Mouse (Mus musculus) hindbrain, embryonic 12.5 days (tissue): Measurements from ENCODE around the gene Sema3d. TPM values are rescaled to one million over a fixed set of nuclear protein-coding genes. Genes with fewer than 3 reads are reported as not detected.

Source experiments
- ATAC-seq: fragments of 200-750 bp; cut with Nextera tagmentation; 2 replicates; pipeline ENCODE4 v1.8.0; 2017; ENCODE audit warnings: moderate TSS enrichment; ENCODE audit not compliant: low FRiP score
- H3K27ac ChIP-seq: fragments of 300-500 bp; sonication (generic); 2 replicates; pipeline ENCODE4 v1.5.1; 2016; ENCODE audit warnings: mild to moderate bottlenecking
- H3K27me3 ChIP-seq: fragments of 300-500 bp; sonication (generic); 2 replicates; pipeline ENCODE4 v1.6.1; 2016; ENCODE audit warnings: mild to moderate bottlenecking
- H3K36me3 ChIP-seq: fragments of 300-500 bp; sonication (generic); 2 replicates; pipeline ENCODE4 v1.6.1; 2016; ENCODE audit warnings: mild to moderate bottlenecking
- H3K4me1 ChIP-seq: fragments of 300-500 bp; sonication (generic); 2 replicates; pipeline ENCODE4 v1.6.1; 2016
- H3K4me2 ChIP-seq: fragments of 300-500 bp; sonication (generic); replicated peaks from 2 replicates; pipeline ENCODE4 v1.6.1; 2016; ENCODE audit warnings: mild to moderate bottlenecking
- H3K4me3 ChIP-seq: fragments of 300-500 bp; sonication (generic); 2 replicates; pipeline ENCODE4 v1.5.1; 2016; ENCODE audit warnings: mild to moderate bottlenecking
- H3K9ac ChIP-seq: fragments of 300-500 bp; sonication (generic); 2 replicates; pipeline ENCODE4 v1.6.1; 2016; ENCODE audit warnings: mild to moderate bottlenecking, moderate library complexity
- H3K9me3 ChIP-seq: fragments of 300-500 bp; sonication (generic); replicated peaks from 2 replicates; pipeline ENCODE4 v1.6.1; 2016; ENCODE audit warnings: mild to moderate bottlenecking
- WGBS: fragments of 180-500 bp; shearing (Covaris S2); methylation state at CpG from one replicate; pipeline ENCODE4 v1.1.7; 2016; 5-methylcytosine and 5-hydroxymethylcytosine counted together
- polyA plus RNA-seq: library from polyadenylated mRNA; unstranded; fragments of >200 nt; fragmentation: Nextera tagmentation; extraction: Ambion mirVana; gene quantifications from 2 replicates; pipeline ENCODE4 v1.2.1, GENCODE M21; 2016

Sema3d gene
- polyA plus RNA-seq, 1 experiment from 2014 or later, result 5.4 TPM

DNA sequence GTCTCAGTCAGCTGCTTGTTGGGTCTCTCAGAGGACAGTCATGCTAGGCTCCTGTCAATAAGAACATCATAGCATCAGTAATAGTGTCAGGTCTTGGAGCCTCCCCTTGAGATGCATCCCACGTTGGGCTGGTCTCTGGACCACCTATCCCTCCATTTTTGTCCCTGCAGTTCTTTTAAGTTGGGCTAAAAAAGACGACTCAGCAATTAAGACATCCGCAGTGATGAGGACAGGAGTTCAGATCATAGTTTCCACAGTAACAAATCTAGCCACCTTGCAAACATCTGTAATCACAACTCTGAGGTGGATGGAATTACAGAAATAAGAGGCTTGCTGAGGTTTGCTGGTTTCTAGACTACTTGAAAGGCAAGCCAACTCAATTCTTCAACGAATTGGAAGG is 67.9 kb downstream of the Sema3d start:
- 86% methylated on average over 4 of the region's 4 CpGs for WGBS
- no peak overlapping the region for H3K4me3 ChIP-seq
- H3K36me3 ChIP-seq, result no peaks in the 10 kb centered on the region
- no peak for ATAC-seq
- H3K27ac ChIP-seq, result no peak overlapping the region
- no peak overlapping the region for H3K9ac ChIP-seq
- no peak overlapping the region for H3K4me2 ChIP-seq
- H3K27me3 ChIP-seq, result no peaks in the 10 kb centered on the region
- H3K9me3 ChIP-seq, result no peaks in the 10 kb centered on the region
- no peaks in the 10 kb centered on the region for H3K4me1 ChIP-seq

DNA sequence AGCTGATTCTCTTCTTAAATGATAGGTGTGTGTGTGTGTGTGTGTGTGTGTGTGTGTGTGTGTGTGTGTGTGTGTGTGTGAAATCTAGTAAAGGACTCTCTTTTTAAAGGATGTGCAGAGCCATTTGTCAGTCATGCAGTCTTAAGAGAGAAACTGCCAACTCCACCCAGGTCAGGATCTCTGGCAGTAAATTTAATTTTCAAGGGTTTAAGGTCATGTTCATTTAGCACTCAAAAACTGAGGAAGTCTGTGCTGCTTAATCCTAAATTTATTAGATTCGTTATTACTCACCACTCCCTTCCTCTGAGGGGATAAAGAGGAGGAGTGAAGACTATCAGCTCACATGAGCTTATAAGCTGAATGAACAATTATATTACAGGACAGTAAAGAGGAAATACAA is 71.8 kb downstream of the Sema3d start:
- no peaks in the 10 kb centered on the region for H3K4me1 ChIP-seq
- WGBS, result 77% methylated on average over 1 of the region's 1 CpGs

DNA sequence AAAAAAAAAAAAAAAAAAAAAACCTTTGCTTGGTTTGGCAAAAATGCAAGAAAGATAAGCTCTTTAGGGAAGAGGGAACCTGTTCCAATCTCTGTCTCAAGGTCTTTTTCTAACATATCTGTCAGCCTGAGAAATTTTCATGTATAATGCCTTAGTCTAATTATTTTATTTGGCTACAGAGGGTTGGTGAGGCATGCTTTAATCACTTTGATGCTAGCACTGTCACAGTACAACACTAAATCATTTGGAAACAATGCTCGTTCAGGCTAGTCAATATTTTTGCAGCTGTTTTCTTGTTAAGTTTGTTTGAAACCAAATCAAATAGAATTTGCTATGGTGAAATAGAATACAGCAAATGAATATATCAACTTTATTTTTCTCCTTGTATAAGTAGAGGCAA is 74.3 kb downstream of the Sema3d start:
- H3K27me3 ChIP-seq, result no peaks in the 10 kb centered on the region
- H3K4me3 ChIP-seq, result no peak overlapping the region
- no peaks in the 10 kb centered on the region for H3K36me3 ChIP-seq
- WGBS, result 72% methylated on average over 1 of the region's 1 CpGs
- ATAC-seq, result no peak
- no peak overlapping the region for H3K27ac ChIP-seq
- no peak overlapping the region for H3K9ac ChIP-seq
- no peaks in the 10 kb centered on the region for H3K4me1 ChIP-seq
- H3K4me2 ChIP-seq, result no peak overlapping the region
- H3K9me3 ChIP-seq, result no peaks in the 10 kb centered on the region

More for the DNA sequence above, 71.8 kb downstream of the Sema3d start:
- Histone ChIP-seq H3K27ac (no peak overlapping the region), H3K27me3 (no peaks in the 10 kb centered on the region), H3K4me2 (no peak overlapping the region), H3K4me3 (no peak overlapping the region), H3K9me3 (no peaks in the 10 kb centered on the region), H3K36me3 (no peaks in the 10 kb centered on the region), H3K9ac (no peak overlapping the region)
- no peak for ATAC-seq

DNA sequence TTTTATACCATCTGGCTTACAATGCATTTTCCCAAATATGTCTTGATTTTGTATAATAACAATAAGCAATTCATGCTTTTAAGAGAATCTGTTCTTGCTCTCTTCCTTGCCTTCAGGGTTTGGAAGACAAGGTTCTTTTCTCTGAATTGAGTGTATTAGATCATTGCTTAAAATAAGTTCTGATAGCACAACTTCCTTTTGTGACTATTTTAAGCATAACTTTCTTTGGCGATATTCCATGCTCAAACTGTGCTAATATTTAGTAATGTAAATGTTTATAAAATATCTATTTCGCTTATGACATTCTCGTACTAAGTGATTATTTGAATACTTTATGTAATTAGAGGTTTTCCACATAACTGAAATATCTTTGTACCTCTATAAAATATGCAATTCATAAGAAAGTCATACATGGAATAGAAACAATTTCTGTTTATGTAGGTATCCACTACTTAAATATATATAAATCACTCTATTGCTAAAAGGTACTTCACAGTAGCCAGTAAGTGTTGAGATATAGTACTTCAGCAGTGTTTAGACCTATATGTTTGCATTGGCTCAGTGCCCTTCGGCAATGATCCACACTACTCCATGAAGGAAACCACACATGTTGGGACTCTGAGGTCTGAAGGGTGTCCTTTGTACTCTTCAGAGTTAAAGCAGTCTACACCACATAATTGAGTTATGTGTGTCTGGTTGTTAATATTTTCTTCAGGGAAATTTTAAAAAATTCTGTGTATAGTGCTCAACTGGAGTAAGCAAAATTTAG is 84.6 kb downstream of the Sema3d start:
- 87% methylated on average over 4 of the region's 4 CpGs for WGBS
- H3K9ac ChIP-seq, result no peak overlapping the region
- H3K36me3 ChIP-seq, result no peaks in the 10 kb centered on the region
- no peaks in the 10 kb centered on the region for H3K4me1 ChIP-seq
- H3K4me2 ChIP-seq, result no peak overlapping the region
- ATAC-seq, result no peak
- H3K9me3 ChIP-seq, result no peaks in the 10 kb centered on the region
- no peak overlapping the region for H3K27ac ChIP-seq
- no peak overlapping the region for H3K4me3 ChIP-seq
- no peaks in the 10 kb centered on the region for H3K27me3 ChIP-seq

DNA sequence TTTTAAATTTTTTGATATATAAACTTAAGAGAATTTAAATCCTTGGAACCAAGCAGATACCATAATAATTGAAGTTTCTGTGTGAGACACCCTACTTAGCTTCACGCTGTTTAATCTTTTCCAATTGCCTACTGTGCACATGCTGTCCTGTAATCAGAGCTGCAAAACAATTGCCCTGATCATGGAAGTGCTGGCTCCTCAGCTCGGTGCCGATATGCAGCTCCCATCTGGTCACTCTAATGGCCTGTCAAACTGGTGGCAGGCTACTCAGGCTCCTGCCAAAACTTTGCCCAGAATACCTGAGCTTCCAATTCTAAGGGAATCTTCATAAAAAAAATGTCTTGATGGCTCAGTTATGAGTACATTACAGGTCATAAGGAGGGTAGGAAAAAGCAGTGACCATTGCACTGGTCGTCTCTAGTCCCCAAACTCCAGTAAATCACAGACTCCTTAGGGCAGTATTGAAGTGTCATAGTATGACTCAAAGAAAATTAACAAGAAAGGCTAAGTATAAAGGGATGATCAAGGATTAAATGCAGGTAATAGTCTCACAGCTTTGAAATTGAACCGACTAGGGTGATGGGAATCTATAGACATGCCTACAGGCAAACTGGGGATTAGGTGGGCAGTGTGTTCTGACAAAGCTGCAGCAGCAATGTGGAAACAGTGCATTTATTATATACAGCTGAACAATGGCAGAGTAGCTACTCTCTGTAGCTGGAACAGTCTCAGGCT is 91.9 kb downstream of the Sema3d start:
- 66% methylated on average over 5 of the region's 5 CpGs for WGBS
- Histone ChIP-seq H3K27me3 (no peaks in the 10 kb centered on the region), H3K4me3 (no peak overlapping the region), H3K9ac (no peak overlapping the region), H3K4me2 (no peak overlapping the region), H3K36me3 (no peaks in the 10 kb centered on the region), H3K9me3 (no peaks in the 10 kb centered on the region), H3K4me1 (no peaks in the 10 kb centered on the region), H3K27ac (no peak overlapping the region)
- peak; percentile 50; the same call in 1 of the 2 replicates for ATAC-seq

DNA sequence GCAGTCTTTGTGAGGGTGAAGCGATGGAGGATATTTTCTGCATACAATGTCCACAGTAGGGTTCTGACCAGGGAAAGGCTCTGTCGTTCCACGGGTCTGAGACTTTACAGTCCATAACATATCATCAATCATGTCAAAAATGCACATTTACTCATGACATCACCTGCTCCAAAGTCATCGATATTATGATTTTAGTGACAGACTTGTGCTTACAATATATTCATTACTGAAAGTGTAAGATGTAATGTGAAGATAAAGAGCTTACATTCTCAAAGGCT is 92.4 kb downstream of the Sema3d start:
- H3K27ac ChIP-seq, result no peak overlapping the region
- H3K4me2 ChIP-seq, result no peak overlapping the region
- no peaks in the 10 kb centered on the region for H3K27me3 ChIP-seq
- no peaks in the 10 kb centered on the region for H3K9me3 ChIP-seq
- no peak overlapping the region for H3K9ac ChIP-seq
- no peaks in the 10 kb centered on the region for H3K4me1 ChIP-seq
- no peaks in the 10 kb centered on the region for H3K36me3 ChIP-seq
- no peak overlapping the region for H3K4me3 ChIP-seq
- ATAC-seq, result peak; percentile 26; the same call in 1 of the 2 replicates
- 59% methylated on average over 4 of the region's 4 CpGs for WGBS

DNA sequence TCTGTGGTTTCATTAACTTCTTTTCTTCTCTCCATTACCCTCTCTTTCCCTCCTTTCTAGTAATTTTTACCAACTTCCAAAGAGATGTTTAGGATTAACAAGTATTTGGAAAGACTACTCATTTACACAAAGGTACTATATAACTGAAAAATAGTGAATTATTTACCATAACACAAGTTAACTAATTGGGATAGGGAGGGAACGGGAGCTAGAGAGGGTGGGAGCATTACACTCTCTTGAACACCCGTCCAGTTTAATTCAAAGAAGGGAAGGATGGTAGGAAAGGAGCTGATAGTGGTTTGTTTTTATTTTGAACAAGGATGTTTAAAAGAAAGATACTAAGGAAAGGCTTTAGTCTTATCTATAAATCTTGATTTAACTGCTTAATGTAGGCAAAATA is 104.7 kb downstream of the Sema3d start:
- H3K36me3 ChIP-seq, result no peaks in the 10 kb centered on the region
- H3K4me3 ChIP-seq, result no peak overlapping the region
- no peak overlapping the region for H3K9ac ChIP-seq
- no peak overlapping the region for H3K4me2 ChIP-seq
- no peaks in the 10 kb centered on the region for H3K4me1 ChIP-seq
- H3K27me3 ChIP-seq, result no peaks in the 10 kb centered on the region
- H3K27ac ChIP-seq, result no peak overlapping the region
- H3K9me3 ChIP-seq, result no peaks in the 10 kb centered on the region
- ATAC-seq, result no peak
- 73% methylated on average over 2 of the region's 2 CpGs for WGBS

DNA sequence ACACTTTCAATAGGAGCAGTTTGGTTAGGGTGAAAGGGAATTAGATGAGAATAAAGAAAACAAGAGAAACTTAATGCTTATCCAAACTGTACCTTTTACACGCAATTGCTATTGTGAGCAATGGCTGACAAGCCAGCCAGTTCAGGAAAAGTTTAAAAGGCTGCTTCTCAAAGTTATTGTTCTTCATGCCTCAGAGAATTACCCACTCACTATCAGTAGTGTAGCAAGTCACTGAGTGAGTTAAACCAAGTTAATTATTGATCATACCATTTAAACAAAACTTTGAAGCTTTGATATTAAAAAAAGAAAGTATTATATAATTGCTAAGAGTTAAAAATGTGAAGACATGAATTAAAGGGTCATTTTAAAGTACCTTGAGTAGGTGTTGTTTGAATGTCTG is 108.5 kb downstream of the Sema3d start:
- H3K9me3 ChIP-seq, result no peaks in the 10 kb centered on the region; the same call in 1 of the 2 replicates
- H3K4me1 ChIP-seq, result no peaks in the 10 kb centered on the region
- H3K36me3 ChIP-seq, result no peaks in the 10 kb centered on the region
- no peak for ATAC-seq
- H3K27ac ChIP-seq, result no peak overlapping the region
- no peak overlapping the region for H3K4me2 ChIP-seq
- 69% methylated on average over 1 of the region's 1 CpGs for WGBS
- no peaks in the 10 kb centered on the region for H3K27me3 ChIP-seq
- no peak overlapping the region for H3K9ac ChIP-seq
- no peak overlapping the region for H3K4me3 ChIP-seq

DNA sequence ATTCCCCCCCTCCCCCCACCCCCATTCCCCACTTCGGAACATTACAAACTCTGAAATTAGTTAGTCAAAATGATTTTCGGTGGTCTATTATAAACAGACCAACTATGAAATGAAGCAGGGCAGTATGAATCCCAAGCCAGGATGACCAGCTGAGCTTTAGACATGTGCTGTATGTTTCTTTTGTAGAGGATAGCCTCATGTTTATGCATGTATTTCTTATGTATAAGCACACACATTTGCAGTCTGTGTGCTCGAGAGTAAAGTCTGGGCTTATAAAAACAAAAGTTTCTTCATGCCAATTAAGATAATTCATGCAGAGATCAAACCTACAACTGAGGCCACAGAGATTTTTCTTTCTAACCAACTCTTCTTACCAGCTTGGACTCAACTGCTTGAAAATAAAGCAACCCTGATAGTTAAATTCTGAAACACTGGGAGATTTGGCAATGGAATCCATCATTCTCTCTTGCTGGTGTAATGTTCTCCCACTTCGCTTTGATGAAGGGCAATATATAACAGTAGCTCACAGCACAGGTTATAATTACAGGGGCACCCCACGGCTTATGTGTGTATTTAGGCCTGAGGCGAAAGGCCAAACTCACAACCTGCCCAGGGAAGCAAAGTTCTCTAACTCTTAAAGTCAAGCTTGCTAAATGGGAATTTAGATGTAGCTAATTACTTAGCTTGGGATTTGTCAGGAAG is 115.2 kb downstream of the Sema3d start:
- Histone ChIP-seq H3K4me1 (peaks cover 11% of the 10 kb centered on the region), H3K27ac (0 out of 2 replicates have a peak overlapping the region, but pooled peaks have one; percentile 23), H3K4me3 (no peak overlapping the region), H3K9ac (no peak overlapping the region), H3K27me3 (no peaks in the 10 kb centered on the region), H3K9me3 (no peaks in the 10 kb centered on the region; the same call in 1 of the 2 replicates), H3K36me3 (no peaks in the 10 kb centered on the region), H3K4me2 (no peak overlapping the region)
- peak; percentile 85 for ATAC-seq
- 44% methylated on average over 6 of the region's 6 CpGs for WGBS

DNA sequence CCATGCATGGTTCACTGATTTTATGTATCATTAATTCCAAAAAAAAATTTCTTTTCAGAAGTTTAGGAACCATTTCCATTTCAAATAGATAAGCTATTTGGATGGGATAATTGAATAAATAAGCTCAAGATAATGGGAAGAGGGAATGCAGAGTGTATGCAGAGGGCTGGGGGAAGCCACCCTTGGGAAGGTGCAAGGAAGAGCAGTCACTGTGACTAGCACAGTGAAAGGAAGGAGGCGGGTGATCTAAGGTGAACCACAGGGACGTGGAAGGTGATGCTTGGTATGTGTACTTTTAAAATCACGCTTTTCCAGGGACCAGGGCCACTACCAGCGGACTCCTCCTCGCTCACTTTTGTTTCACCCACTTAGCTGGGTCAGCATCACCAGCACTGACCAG is 115.9 kb downstream of the Sema3d start:
- no peaks in the 10 kb centered on the region for H3K36me3 ChIP-seq
- peak; percentile 59; the same call in 1 of the 2 replicates for ATAC-seq
- H3K4me2 ChIP-seq, result no peak overlapping the region
- H3K9ac ChIP-seq, result no peak overlapping the region
- no peaks in the 10 kb centered on the region; the same call in 1 of the 2 replicates for H3K9me3 ChIP-seq
- WGBS, result 93% methylated on average over 5 of the region's 5 CpGs
- H3K4me1 ChIP-seq, result peaks cover 11% of the 10 kb centered on the region
- no peaks in the 10 kb centered on the region for H3K27me3 ChIP-seq
- H3K4me3 ChIP-seq, result no peak overlapping the region
- no peak overlapping the region for H3K27ac ChIP-seq

DNA sequence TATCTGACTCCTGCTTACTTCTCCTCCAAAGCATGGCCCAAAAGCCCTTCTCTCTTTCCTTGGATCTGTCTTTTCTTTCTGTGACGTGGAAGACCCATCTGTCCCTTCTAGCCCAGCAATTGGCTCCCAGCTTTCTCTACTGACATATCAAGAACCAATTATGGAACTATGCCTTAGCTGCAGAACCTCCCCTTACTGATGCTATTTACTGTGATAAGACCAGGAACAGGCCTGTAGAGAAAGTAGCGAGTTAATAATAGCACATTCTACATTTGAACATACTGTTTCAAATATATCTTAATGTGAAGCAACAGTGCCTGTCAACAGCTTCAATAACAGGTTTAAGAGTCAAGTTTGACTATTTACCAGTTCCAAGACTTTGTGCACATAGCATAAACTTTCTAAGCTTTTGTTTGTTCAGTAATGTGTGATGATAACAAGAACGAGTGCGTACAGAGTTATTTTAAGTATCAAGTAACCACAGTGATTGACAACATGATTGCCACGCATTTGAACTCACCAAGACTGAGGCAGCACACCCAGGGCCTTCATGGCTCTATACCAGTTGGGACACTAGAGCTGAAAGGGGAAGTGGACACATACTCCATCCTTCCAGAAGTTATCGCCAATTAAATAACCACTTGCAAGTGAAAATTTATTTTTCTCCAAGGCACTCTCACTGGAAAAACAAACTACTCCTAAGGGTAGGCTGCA is 116.8 kb downstream of the Sema3d start:
- Histone ChIP-seq H3K4me1 (peaks cover 11% of the 10 kb centered on the region), H3K36me3 (no peaks in the 10 kb centered on the region), H3K27me3 (no peaks in the 10 kb centered on the region), H3K4me2 (no peak overlapping the region), H3K9ac (no peak overlapping the region), H3K9me3 (no peaks in the 10 kb centered on the region; the same call in 1 of the 2 replicates), H3K4me3 (no peak overlapping the region), H3K27ac (no peak overlapping the region)
- WGBS, result 82% methylated on average over 6 of the region's 6 CpGs
- no peak for ATAC-seq

DNA sequence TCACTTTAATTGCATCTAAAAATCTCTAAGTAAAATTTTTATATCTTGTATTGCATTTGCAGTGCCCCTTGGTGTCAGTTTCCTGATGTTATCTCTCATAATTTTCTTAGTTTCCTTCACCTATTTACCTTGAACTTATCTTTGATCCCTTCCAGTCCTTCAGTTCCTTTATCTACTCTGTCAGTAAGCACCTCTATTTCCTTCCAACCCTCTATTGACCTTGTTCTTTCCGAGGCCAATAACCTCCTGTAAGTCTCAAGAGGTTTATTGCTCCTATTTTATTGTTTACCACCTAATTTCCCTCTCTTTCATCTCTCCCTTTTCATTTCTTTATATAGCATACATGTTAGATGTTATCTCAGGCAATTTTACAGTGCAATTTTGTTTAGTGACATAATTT is 129.3 kb downstream of the Sema3d start:
- Histone ChIP-seq H3K4me1 (peaks cover 6% of the 10 kb centered on the region; the same call in 1 of the 2 replicates), H3K27ac (no peak overlapping the region), H3K9ac (no peak overlapping the region), H3K4me3 (no peak overlapping the region), H3K36me3 (no peaks in the 10 kb centered on the region), H3K9me3 (no peaks in the 10 kb centered on the region), H3K4me2 (no peak overlapping the region), H3K27me3 (no peaks in the 10 kb centered on the region)
- 53% methylated on average over 1 of the region's 1 CpGs for WGBS
- no peak for ATAC-seq
